Mouse (Mus musculus) C2C12 (cell line): ENCODE results near the gene Glrx.

Experiments used
- CEBPB ChIP-seq: IDR thresholded peaks from one replicate; pipeline ENCODE4 v1.6.1; 2011; ENCODE audit warnings: low read depth, mild to moderate bottlenecking, control low read depth, moderate library complexity
- CTCF ChIP-seq: IDR thresholded peaks from one replicate; pipeline ENCODE4 v1.5.1; 2011; ENCODE audit not compliant: control insufficient read depth, insufficient read depth, insufficient read length
- FOSL1 ChIP-seq: IDR thresholded peaks from one replicate; pipeline ENCODE4 v1.8.0; 2011; ENCODE audit warnings: mild to moderate bottlenecking, low read length; ENCODE audit not compliant: poor library complexity, insufficient read depth, severe bottlenecking
- MAX ChIP-seq: IDR thresholded peaks from one replicate; pipeline ENCODE4 v1.6.1; 2011; ENCODE audit warnings: mild to moderate bottlenecking, control low read depth
- MYOD1 ChIP-seq: IDR thresholded peaks from one replicate; pipeline ENCODE4 v1.6.1; 2011; ENCODE audit warnings: low read depth; ENCODE audit not compliant: control insufficient read depth, insufficient read length
- MYOG ChIP-seq: IDR thresholded peaks from one replicate; pipeline ENCODE4 v1.6.1; 2011; ENCODE audit not compliant: control insufficient read depth, insufficient read length; ENCODE audit errors: extremely low read depth
- USF1 ChIP-seq: IDR thresholded peaks from one replicate; pipeline ENCODE4 v1.6.1; 2011; ENCODE audit warnings: low read depth, mild to moderate bottlenecking, control low read depth, moderate library complexity

GRCm38 (mm10) chr13:75892876-75893275 lies 53.2 kb downstream of the Glrx start:
- TF ChIP-seq MAX (no peak), USF1 (no peak), CTCF (no peak), CEBPB (no peak), MYOD1 (no peak), MYOG (no peak), FOSL1 (no peak)
